Mouse (Mus musculus) gastrocnemius, adult 2 months (tissue): Measurements from ENCODE around the gene Efcab5. TPM values are rescaled to one million over a fixed set of nuclear protein-coding genes. Genes with fewer than 3 reads are reported as not detected.

Experiments used
- DNase-seq: peaks from one replicate; pipeline ENCODE4 v3.0.0; 2022
- H3K27ac ChIP-seq: fragments of 200-600 bp; 2 replicates; pipeline ENCODE4 v1.8.1; 2022; ENCODE audit warnings: mild to moderate bottlenecking
- H3K4me3 ChIP-seq: fragments of 200-600 bp; 2 replicates; pipeline ENCODE4 v1.8.1; 2022; ENCODE audit warnings: mild to moderate bottlenecking, moderate library complexity
- CTCF ChIP-seq: fragments of 200-600 bp; IDR thresholded peaks from 2 replicates; pipeline ENCODE4 v1.8.1; 2022; ENCODE audit warnings: antibody characterized with exemption, mild to moderate bottlenecking, moderate library complexity
- intact Hi-C: fragments of 180-260 bp; cut with DNase I; formaldehyde crosslinking; loops from one replicate; pipeline ENCODE4 v1.15.1; 2025
- total RNA-seq, 2 experiments: library from RNA; stranded (reverse); gene quantifications; 2 replicates each; pipeline ENCODE4 v1.2.3; 2021

Efcab5 gene
- total RNA-seq, 2 experiments from 2014 or later, result 0.18 to 0.20 TPM

DNA sequence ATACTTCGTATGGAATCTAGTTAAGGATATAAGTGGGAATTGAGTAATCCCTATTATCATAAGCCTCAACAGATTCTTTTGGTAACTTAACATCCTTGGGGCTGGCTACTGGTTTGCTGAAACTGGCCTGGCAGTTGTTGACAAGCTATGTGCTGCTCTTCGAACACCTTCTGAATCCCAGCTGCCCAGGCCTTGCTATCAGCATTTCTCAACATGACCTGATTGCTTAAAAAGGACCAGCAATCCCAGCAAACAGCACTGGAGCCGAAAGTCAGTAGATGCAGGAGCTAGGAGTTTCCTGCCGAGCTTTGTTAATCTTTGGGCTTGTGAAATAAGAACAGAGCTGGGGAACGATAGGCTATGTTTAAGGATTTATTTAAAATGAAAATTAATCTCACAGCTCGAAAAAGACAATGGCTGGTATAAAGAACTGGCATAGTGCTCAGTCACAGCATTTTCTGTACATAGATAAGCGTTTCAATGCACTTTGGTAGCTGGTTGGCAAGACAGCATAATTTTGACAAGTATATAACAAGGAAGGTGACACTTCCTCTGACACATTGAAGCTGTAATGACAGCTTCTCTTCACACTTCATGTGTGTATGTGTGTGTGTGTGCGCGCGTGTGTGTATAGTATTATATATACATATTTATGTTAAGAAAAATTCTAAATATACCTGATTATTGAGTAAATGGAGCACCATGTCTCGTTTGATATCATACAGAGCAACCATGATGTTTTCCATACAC, 6.8 kb upstream of the Efcab5 start:
- H3K4me3 ChIP-seq, result no peak overlapping the region
- no peak for DNase-seq
- TF ChIP-seq CTCF, result no peak
- no peak overlapping the region for H3K27ac ChIP-seq
- intact Hi-C loops, result no loop called here

DNA sequence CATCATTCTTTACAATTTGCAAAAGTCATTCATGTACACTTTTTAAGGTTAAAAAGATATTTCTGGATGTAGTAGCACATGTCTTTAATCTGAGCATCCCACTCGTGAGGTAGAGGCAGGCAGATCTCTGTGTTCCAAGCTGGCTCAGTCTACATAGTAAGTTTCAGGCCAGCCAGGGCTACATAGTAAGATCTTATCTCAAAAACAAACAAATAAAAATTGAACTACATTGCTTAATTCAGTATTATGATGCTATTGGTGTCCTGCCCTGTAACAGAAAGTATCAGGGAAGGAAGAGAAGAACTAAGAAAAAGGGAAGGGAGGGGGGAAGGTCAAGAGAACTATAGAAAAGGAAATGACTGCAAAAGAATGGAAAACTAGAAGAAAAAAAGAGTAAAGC, 6.0 kb upstream of the Efcab5 start:
- no peak overlapping the region for H3K4me3 ChIP-seq
- H3K27ac ChIP-seq, result no peak overlapping the region
- no peak for DNase-seq
- TF ChIP-seq CTCF, result no peak
- intact Hi-C loops, result no loop called here

DNA sequence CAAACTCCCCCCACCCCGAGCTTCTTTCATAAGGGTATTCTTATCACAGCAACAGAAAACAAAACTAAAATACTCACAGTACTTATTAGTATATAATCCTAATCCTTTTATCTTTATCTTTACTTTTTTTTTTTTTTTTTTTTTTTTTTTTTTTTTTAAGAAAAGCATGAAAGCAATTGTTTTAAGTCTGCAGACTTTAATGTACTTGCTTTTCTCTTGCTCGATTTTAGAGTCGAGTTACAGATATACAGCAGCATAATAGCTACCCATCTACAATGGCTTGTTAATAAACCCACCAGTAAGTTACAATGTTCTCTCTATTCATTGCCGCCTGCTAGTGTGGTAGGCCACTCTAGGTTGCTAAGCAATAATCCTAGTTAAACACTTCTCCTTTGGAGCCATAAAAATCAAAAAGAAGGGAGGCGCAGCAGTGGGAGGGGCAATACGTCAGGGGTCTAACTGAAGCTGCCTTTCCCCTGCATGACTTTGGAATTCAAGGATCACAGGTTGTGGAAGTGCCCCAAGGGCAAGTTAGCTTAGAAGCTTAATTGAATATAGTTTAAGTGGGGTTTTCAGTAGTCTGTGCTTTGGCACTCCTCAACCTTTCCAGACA, 5.3 kb upstream of the Efcab5 start:
- no peak for TF ChIP-seq CTCF
- Histone ChIP-seq H3K27ac (no peak overlapping the region), H3K4me3 (no peak overlapping the region)
- DNase-seq, result no peak
- intact Hi-C loops, result no loop called here

DNA sequence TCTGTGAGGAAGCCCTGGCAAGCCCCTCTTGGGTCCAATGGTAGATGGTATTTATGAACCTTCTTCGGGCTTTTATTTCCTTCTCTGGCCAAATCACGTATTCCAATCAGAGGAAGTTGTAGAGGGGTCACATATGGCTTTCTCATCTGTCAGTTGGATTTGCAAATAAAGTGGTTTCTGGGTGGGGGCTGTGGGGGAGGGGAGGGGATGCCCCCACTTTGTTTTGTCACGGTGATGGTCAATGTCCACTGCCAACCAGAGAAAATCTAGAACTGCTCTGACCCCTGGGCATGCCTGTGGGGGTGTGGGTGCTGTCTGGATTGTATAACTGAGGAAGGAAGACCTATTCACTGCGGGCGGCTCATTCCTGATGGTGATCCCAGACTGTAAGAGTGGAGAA, 4.6 kb upstream of the Efcab5 start:
- no peak for DNase-seq
- no peak overlapping the region for H3K27ac ChIP-seq
- intact Hi-C loops, result no loop called here
- no peak for TF ChIP-seq CTCF
- no peak overlapping the region for H3K4me3 ChIP-seq

DNA sequence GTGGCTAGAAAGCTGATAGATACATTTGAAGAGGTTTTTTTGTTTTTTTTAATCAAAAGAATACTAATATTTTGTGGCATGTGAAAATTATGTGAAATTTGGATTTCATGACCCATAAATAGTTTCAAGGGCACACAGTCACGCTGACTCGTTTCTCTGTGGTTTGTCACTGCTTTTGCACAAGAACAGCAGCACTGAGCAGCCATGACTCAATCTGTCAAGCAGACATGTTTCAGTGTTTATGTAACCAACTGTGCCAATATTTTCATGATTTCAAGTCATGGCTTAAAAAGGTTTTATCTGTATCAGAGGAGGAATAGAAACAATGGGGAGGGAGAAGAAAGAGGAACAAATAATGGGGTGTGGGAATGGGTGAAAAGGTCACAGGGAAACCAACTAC, 3.8 kb downstream of the Efcab5 start:
- intact Hi-C loops, result no loop called here
- no peak overlapping the region for H3K4me3 ChIP-seq
- DNase-seq, result no peak
- no peak overlapping the region for H3K27ac ChIP-seq
- TF ChIP-seq CTCF, result no peak

DNA sequence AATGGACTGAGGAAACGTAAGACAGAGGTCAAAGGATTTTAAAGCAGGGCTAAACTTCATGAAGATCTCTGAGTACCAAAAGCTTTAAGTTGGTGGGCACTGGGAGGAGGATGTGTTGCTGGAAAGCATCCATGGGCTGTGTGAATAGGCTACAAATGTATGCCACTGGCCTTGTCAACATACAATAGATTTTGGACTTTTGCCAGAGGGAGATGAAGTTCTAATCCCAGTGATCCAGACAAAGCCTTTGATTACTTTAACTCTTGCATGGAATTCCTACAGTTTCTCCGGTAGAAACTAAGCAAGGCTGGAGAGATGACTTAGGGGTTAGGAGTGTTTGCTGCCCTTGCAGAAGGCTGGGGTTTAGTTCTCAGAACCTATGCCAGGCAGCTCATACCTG, 6.2 kb downstream of the Efcab5 start:
- H3K27ac ChIP-seq, result no peak overlapping the region
- no peak for DNase-seq
- TF ChIP-seq CTCF, result no peak
- intact Hi-C loops, result no loop called here
- H3K4me3 ChIP-seq, result no peak overlapping the region

DNA sequence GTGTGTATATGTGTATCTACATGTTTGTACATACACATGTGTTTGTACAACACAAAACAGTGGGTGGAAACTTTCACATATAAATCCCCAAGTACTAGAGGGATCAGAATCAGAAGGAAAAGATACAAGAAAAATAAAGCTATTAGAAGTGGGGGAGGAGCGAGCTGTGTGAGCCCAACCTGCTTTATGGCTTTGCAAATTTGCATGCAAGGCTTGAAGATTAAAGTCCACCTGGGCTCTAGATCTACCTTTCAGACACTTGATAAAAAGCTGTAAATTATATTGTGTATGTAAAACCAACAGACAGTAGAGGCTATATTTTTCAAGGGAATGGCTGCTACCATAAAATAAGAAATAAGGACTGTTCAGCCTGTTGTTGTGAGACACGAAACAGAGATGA, 6.7 kb downstream of the Efcab5 start:
- Histone ChIP-seq H3K27ac (no peak overlapping the region), H3K4me3 (no peak overlapping the region)
- no peak for TF ChIP-seq CTCF
- DNase-seq, result no peak
- intact Hi-C loops, result no loop called here

DNA sequence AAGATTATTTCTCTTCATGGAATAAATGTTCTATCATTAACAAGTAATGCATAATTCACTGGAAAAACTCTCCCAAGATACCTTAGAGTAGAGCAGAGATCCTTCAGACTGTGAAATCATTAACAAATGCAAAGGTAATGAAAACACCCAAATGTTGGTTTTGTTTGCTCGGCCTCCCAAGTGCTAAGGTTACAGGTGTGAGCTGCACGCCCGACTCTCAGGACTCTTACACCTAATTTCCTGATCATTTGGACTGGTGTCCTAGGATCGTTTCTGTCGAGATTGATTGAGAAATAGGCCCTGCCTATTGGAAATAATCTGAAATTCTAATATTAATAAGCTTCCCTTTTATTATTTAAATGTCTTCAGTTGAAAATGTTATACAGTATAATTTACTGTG, 7.2 kb downstream of the Efcab5 start:
- no peak for TF ChIP-seq CTCF

DNA sequence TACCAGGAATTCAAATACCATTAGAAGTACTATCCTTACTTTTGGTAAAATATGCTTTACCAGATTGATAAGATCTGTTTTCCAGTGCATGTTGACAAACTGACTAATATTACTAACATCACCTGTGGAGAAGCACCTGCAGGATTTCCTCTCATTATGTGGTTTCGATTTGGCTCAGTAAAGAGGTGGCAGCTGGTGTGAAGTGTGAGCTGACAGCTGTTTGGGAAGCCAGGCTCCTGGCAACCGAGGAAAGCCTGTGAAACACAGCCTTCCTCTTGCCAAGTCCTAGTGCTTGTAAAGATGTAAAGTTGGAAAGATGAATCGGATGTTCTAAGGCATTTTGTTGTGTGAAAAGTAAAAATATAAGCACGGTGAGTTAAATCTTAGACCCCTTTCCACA, 7.9 kb downstream of the Efcab5 start:
- intact Hi-C loops, result no loop called here
- no peak for DNase-seq
- TF ChIP-seq CTCF, result no peak

More for the DNA sequence above, 7.2 kb downstream of the Efcab5 start:
- H3K27ac ChIP-seq, result no peak overlapping the region
- H3K4me3 ChIP-seq, result no peak overlapping the region
- intact Hi-C loops, result no loop called here
- no peak for DNase-seq

DNA sequence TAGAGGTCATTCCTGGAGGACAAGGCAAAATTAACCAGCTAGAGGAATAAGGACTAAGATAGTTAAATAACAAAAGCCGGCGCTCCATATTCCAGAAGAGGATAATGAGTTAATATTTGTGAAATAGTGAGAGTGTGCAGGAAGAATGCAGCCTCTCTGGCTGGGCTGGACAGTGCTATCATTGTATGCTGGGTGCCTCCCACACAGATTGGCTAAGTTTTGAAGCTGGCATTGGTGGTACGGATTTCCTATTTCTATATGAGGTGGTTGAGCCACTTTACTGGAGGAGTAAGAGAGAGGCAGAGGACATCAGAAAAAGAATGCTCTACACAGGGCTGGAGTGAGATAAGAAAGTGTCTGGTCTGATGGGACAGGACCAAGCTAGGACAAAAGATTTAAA, 9.0 kb downstream of the Efcab5 start:
- no peak for DNase-seq
- intact Hi-C loops, result no loop called here
- Histone ChIP-seq H3K4me3 (no peak overlapping the region), H3K27ac (no peak overlapping the region)
- TF ChIP-seq CTCF, result no peak

More for the DNA sequence above, 7.9 kb downstream of the Efcab5 start:
- H3K4me3 ChIP-seq, result no peak overlapping the region
- no peak overlapping the region for H3K27ac ChIP-seq

DNA sequence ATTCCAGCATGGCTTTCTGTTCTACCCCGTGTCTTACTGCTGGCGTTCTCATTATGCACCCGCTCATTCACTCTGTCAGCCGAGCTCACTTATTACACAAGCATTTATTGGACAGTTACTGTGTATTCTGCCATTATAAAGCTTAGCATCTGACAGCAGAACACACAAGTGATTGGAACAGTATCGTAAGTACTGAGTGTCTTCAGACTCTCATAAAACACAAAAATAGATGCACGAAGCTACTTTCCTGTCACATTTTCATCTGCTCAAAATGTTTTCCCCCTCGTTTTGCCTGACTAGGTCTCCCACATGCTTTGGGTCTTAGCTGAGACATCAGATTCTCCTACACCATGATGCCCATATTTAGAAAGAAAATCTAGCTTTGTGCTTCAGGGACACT, 14.2 kb downstream of the Efcab5 start:
- TF ChIP-seq CTCF, result no peak
- intact Hi-C loops, result no loop called here
- no peak overlapping the region; the same call in 1 of the 2 replicates for H3K4me3 ChIP-seq
- no peak for DNase-seq
- H3K27ac ChIP-seq, result peak overlapping the region; percentile 17

DNA sequence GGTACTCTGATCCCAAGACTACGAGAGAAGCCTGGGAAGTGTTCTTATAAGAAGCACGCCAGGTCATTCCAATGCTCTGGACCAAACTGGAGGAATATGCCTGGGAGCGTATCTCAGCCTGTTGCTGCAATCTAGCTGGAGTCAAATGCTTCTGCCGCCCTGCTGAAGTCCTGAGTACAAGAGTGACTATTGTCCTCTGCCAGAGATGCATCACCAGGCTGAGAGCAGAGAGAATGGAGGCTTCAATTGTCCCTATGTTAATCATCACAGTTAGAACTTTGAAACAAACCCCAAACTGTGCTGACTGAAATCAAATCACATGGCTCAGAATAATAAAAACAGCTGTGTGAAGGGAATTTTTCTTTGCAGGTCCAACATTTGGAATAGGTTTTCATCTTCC, 15.0 kb downstream of the Efcab5 start:
- Histone ChIP-seq H3K4me3 (no peak overlapping the region), H3K27ac (peak overlapping the region; percentile 17)
- TF ChIP-seq CTCF, result no peak
- no peak for DNase-seq
- intact Hi-C loops, result no loop called here

DNA sequence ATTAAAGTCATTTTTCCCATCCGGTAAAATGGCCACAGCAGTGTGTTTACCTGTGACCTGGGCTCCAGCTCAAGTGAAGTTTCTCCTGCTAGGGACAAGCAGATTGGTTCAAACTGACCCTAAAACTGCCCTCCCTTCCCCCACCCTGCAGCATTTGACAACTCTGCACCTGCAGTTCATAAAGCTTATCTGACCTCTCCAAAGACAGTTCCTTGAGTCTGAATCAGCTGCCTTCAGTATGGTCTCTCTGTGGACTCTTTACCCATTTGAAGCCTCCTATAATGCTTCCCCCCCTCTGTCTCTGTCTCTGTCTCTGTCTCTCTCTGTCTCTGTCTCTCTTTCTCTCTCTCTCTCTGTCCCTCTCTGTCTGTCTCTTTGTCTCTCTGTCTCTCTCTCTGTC, 28.0 kb downstream of the Efcab5 start:
- DNase-seq, result no peak
- TF ChIP-seq CTCF, result no peak
- intact Hi-C loops, result no loop called here
- Histone ChIP-seq H3K27ac (no peak overlapping the region), H3K4me3 (no peak overlapping the region)

DNA sequence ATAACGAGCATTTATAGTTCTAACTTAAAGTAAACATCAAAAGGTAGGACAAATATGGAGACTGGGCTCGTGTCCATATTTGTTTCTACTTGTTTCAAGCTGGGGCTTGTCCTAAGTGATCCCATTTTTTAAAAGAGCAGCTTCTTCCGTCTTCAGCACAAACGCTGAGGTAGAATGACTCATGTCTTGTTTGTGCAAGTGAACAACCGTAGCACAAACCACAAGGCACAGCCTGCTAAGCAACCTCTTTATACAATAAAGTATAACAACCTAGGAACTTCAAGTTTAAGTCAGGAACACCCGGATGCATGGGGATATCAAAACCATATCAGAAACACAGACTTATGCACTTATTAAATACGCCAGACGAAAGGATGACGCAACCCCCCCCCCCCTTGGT, 28.4 kb downstream of the Efcab5 start:
- Histone ChIP-seq H3K4me3 (no peak overlapping the region), H3K27ac (no peak overlapping the region)
- intact Hi-C loops, result no loop called here
- TF ChIP-seq CTCF, result no peak
- DNase-seq, result no peak
